Mouse (Mus musculus): ENCODE data around the gene Zfp524. TPM values are rescaled to one million over a fixed set of nuclear protein-coding genes. Genes with fewer than 3 reads are reported as not detected.

Gene Zfp524
- polyA plus RNA-seq, 1 experiment from 2014 or later: 10.4 TPM

DNA sequence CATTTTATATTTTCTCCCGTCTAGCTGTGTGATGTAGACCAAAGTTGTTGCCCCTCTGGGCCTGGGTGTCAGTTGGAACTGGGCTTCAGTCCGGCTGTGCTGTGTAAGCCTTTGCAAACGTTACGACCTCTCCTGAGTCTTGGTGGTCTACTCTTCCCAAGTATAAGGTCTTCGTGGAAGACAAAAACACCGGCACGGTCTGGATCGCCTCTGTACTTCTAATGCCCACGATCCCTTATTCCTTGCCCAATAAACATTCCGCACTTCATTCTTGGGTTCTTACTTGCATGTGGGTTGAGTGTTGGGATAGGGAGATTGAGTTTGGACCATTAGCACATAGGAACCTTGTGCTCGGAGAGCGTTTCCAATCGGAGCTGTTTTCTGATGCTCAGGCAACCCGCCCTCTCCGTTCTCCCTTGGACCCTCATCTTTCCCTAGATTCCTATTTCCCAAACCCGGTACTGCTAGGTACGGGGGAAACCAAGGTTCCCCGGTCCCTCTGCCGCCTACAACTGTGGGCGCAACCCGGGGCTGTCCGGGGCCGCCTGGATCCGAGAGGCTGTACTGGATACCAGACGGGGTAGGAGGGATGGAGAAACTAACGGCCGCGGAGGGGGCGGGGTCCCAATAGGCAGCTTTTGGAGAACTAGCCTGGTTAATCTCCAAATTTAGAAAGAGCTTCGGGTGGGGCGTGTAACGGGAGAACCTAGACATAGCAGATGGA is 39.4 kb downstream of the Zfp524 start:
- Histone ChIP-seq H3K9me3 (replicated peaks) (no peaks in the 10 kb centered on the region), H3K36me3 (ENCODE audit: poor library complexity, severe bottlenecking) (no peaks in the 10 kb centered on the region), H3K27me3 (peaks cover 67% of the 10 kb centered on the region), H3K27ac (no peak overlapping the region), H3K9ac (peak overlapping the region; percentile 85), H3K4me3 (peak overlapping the region; percentile 82), H3K4me1 (peaks cover 54% of the 10 kb centered on the region), H3K4me2 (peak overlapping the region; percentile 90)
- ATAC-seq: no peak
- 7% methylated on average over 32 of the region's 32 CpGs for WGBS

DNA sequence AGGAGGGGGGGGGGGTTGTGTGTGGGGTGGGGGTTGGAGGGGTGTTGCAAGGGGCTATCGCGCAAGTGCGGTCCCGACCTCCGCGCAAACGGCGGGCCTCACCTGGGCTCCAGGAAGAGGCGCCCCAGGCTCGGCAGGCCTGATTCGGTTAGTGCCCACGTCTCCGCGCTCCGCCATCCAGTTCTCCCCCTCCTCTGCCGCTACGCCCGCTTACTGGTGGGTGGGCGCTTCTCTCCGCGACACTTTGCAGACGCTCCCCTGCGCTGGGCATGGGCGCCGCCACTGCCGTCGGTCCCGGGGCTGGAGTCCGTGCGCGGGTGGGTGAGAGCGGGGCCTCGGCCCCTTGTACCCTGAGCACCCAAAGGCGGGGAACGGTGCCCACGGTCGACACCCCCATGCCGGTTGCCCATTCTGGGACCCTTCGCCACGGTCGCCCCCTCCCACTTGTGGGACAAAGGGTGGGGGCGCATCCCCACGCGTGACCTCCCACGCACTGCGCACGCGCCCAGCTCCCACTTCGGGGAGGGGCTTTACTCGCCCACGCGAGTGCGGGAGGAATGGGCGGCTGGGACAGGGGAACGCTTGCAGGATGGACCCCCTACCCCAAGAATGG is 42.5 kb downstream of the Zfp524 start:
- ATAC-seq: no peak
- H3K9me3 ChIP-seq (replicated peaks): no peaks in the 10 kb centered on the region
- H3K36me3 ChIP-seq (ENCODE audit: poor library complexity, severe bottlenecking): no peaks in the 10 kb centered on the region
- peak overlapping the region; percentile 74 for H3K9ac ChIP-seq
- H3K4me2 ChIP-seq: peak overlapping the region; percentile 71
- H3K27ac ChIP-seq: no peak overlapping the region
- H3K27me3 ChIP-seq: peaks cover 72% of the 10 kb centered on the region
- peaks cover 62% of the 10 kb centered on the region for H3K4me1 ChIP-seq
- H3K4me3 ChIP-seq: peak overlapping the region; percentile 51
- 1% methylated on average over 55 of the region's 55 CpGs for WGBS

DNA sequence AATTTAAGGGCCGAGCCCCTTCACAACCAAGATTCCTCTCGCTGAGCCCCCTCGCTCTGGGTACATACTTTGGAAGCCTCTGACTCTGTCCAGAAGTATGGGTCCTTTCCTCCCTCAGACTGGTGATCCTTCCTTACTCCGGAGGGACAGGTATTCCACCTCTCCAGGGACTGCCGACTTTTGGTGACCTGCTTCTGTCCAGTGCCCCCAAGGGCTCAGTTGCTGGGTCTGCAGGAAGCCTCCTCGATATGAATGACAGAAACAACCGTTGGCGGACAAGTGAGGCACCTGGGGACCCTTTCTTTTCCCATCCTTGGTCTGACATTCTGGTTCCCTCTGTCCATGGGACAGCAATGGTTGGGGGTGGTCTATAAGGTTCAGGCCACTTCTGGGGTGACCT is 43.2 kb downstream of the Zfp524 start:
- H3K9ac ChIP-seq: peak overlapping the region; percentile 74
- H3K27ac ChIP-seq: no peak overlapping the region
- no peaks in the 10 kb centered on the region for H3K9me3 ChIP-seq (replicated peaks)
- H3K4me1 ChIP-seq: peaks cover 56% of the 10 kb centered on the region
- H3K4me2 ChIP-seq: peak overlapping the region; percentile 71
- no peaks in the 10 kb centered on the region for H3K36me3 ChIP-seq (ENCODE audit: poor library complexity, severe bottlenecking)
- ATAC-seq: no peak
- WGBS: 40% methylated on average over 8 of the region's 8 CpGs
- peaks cover 67% of the 10 kb centered on the region for H3K27me3 ChIP-seq
- H3K4me3 ChIP-seq: peak overlapping the region; percentile 51

DNA sequence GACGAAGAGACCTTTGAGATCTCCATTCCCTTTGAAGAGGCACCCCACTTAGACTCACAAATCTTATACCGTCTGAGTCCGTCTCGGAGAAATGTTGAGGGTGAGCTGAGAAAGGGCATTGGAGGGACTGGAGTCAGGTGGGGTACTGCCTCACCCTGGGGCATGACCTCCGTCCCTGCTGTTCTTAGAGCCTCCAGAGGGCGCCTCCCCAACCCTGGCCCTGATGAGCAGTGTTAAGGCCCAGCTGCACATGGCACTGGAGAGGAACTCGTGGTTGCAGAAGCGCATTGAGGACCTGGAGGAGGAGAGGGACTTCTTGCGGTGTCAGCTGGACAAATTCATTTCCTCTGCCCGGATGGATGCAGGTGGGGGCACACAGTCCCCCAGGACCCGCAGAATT is 43.6 kb downstream of the Zfp524 start:
- Histone ChIP-seq H3K4me1 (peaks cover 52% of the 10 kb centered on the region), H3K27ac (no peak overlapping the region), H3K9ac (no peak overlapping the region), H3K9me3 (replicated peaks) (no peaks in the 10 kb centered on the region), H3K36me3 (ENCODE audit: poor library complexity, severe bottlenecking) (no peaks in the 10 kb centered on the region), H3K4me2 (peak overlapping the region; percentile 71), H3K27me3 (peaks cover 63% of the 10 kb centered on the region), H3K4me3 (peak overlapping the region; percentile 51)
- WGBS: 29% methylated on average over 11 of the region's 11 CpGs
- no peak for ATAC-seq

DNA sequence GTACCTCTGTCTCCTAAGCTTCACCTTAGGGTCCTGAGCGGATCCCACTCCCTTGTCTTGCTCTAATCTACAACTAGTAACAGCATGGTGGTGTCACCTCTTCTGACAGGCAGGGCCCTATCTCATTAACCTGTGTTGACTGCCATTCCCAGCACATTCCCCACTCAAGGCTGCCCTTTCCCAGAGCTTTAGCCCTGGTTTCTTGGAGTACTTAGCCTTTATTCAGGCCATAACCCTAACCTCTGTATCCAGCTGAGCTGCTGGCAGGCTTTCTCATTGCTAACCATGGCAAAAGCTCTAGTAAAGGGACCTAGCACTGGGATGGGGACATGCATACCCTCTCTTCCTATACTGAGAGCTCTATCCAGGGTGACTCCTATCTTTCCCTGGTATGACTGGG is 44.4 kb downstream of the Zfp524 start:
- no peak for ATAC-seq
- WGBS: 96% methylated on average over 1 of the region's 1 CpGs
- Histone ChIP-seq H3K27ac (no peak overlapping the region), H3K27me3 (peaks cover 54% of the 10 kb centered on the region), H3K4me3 (no peak overlapping the region), H3K4me2 (no peak overlapping the region), H3K9ac (no peak overlapping the region), H3K9me3 (replicated peaks) (no peaks in the 10 kb centered on the region), H3K4me1 (peaks cover 49% of the 10 kb centered on the region), H3K36me3 (ENCODE audit: poor library complexity, severe bottlenecking) (no peaks in the 10 kb centered on the region)

DNA sequence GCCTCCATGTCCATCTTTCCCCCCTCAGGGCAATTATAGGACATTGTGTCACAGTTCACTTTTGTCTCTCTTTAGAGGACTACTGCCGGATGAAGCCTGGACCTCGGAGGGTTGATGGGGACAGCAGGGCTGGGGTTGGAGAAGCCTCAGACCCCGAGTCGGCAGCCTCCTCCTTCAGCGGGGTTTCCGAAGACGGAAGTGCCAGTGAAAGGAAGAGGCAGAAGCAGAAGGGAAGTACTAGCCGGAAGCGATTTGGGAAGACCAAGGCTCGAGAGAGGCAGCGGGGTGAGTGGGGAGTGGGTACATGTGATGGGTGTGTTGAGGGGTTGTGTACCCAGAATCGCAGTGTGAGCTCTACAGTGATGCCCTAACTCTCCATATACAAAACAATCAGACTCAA is 45.2 kb downstream of the Zfp524 start:
- no peaks in the 10 kb centered on the region for H3K9me3 ChIP-seq (replicated peaks)
- H3K9ac ChIP-seq: no peak overlapping the region
- no peaks in the 10 kb centered on the region for H3K36me3 ChIP-seq (ENCODE audit: poor library complexity, severe bottlenecking)
- peak overlapping the region; percentile 99 for H3K27ac ChIP-seq
- ATAC-seq: no peak
- H3K4me1 ChIP-seq: peaks cover 49% of the 10 kb centered on the region
- no peak overlapping the region for H3K4me2 ChIP-seq
- H3K27me3 ChIP-seq: peaks cover 46% of the 10 kb centered on the region
- H3K4me3 ChIP-seq: 0 out of 2 replicates have a peak overlapping the region, but pooled peaks have one; percentile 2
- WGBS: 88% methylated on average over 12 of the region's 12 CpGs

DNA sequence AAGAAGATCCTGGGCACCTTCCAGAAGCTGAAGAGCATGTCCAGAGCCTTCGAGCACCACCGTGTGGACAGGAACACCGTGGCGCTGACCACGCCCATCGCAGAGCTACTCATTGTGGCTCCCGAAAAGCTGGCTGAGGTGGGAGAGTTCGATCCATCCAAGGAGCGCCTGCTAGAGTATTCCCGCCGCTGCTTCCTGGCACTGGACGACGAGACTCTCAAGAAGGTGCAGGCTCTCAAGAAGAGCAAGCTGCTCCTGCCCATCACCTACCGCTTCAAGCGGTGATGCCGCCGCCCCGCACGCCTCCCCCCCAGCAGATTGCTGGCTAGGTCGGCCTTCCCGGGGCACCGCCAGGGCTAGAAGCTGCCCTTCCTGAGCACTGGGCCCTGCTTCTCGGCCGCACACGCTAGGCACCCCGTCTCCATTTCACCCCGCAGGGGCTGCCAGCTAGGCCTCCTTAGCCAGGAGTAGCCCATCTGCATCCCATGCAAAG is 46.1 kb downstream of the Zfp524 start:
- whole genome bisulfite sequencing: 3% methylated on average over 27 of the region's 27 CpGs
- Histone ChIP-seq H3K4me3 (peak overlapping the region; percentile 58), H3K4me1 (peaks cover 51% of the 10 kb centered on the region), H3K4me2 (peak overlapping the region; percentile 84), H3K27ac (peak overlapping the region; percentile 99), H3K36me3 (ENCODE audit: poor library complexity, severe bottlenecking) (no peaks in the 10 kb centered on the region), H3K9ac (peak overlapping the region; percentile 89), H3K27me3 (peaks cover 38% of the 10 kb centered on the region), H3K9me3 (replicated peaks) (no peaks in the 10 kb centered on the region)
- ATAC-seq: no peak

DNA sequence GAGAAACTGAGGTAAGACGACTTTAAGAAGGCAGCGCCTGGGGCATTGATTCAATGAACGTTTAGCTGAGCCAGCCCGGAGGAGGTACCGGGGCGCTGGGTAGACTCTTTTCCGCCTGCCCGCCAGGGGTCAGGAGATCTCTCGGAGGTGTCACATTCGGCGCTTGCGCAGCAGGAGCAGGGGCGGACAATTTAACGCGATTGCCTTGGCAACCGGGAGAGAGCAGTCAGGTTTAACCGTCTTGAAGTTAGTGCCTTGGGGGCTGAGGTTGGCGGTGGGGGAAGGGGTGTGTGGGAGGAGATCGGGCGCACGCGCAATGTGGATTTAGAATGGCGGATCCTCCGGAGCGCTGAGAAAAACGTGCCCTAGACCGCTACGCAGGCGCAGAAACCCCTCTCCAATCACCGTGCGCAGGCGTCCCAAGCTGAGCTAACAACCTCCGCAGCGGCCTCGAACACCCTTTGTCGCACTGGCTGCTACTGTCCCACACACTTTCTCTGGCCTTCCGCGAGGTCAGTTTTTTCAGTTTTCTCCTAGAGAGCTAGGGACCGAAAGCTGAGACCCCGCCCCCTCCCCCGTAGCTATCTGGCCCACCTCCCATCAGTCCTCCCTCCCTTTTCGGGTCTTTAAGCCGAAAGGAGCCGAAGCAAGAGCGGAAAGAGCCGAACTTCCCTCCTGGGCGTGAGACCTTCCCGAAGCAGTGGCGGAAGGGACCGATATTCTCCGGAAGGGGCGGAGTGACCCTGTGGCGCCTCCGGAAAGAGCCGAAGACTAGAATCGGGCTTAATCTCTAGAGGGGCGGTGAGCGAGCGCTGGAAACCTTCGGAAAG is 46.9 kb downstream of the Zfp524 start:
- peak; percentile 92 for ATAC-seq
- Histone ChIP-seq H3K4me2 (peak overlapping the region; percentile 84), H3K27ac (peak overlapping the region; percentile 99), H3K9me3 (replicated peaks) (no peaks in the 10 kb centered on the region), H3K4me3 (peak overlapping the region; percentile 58), H3K4me1 (peaks cover 58% of the 10 kb centered on the region), H3K27me3 (peaks cover 29% of the 10 kb centered on the region), H3K36me3 (ENCODE audit: poor library complexity, severe bottlenecking) (peaks cover 3% of the 10 kb centered on the region), H3K9ac (peak overlapping the region; percentile 89)
- whole genome bisulfite sequencing: under 1% methylated on average over 58 of the region's 60 CpGs

DNA sequence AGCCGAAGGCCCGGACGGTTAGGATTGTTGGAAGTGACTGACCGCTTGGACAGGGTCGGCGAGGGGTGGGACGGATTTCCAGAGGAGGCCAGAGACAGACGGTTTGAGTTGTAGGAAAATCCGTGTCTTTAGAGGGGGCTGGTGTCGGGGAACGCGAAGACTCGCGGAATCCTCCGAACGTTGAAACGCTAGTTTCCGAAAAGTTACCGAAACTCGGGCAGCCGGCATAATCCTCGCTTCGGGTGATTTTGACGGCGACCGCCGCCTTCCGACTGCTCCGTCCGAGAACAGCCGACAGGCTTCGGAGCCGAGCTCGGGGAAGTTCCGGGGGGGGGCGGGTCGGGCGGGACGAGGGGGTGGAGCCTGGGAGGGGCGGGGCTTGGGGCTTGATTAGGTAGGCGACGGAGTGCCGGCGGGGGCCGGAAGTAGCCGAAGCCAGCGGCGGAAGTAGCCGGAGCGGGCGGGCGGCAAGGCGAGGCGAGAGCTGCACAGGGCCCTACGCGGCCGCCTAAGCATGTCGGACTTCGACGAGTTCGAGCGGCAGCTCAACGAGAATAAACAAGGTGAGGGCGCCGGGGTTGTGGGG is 47.7 kb downstream of the Zfp524 start, which contains the start of gene U2af2:
TSS of gene U2af2 (plus strand) at position 370 of the 586 bp plus-strand sequence.
- Histone ChIP-seq H3K36me3 (ENCODE audit: poor library complexity, severe bottlenecking) (peaks cover 10% of the 10 kb centered on the region), H3K27me3 (peaks cover 22% of the 10 kb centered on the region), H3K9ac (peak within 1 kb of the TSS; percentile 89), H3K4me2 (peak within 1 kb of the TSS; percentile 84), H3K27ac (peak within 1 kb of the TSS; percentile 99), H3K4me1 (peaks cover 53% of the 10 kb centered on the region), H3K4me3 (peak within 1 kb of the TSS; percentile 58), H3K9me3 (replicated peaks) (no peaks in the 10 kb centered on the region)
- under 1% methylated on average over 51 of the region's 65 CpGs for WGBS
- ATAC-seq: peak; percentile 81

DNA sequence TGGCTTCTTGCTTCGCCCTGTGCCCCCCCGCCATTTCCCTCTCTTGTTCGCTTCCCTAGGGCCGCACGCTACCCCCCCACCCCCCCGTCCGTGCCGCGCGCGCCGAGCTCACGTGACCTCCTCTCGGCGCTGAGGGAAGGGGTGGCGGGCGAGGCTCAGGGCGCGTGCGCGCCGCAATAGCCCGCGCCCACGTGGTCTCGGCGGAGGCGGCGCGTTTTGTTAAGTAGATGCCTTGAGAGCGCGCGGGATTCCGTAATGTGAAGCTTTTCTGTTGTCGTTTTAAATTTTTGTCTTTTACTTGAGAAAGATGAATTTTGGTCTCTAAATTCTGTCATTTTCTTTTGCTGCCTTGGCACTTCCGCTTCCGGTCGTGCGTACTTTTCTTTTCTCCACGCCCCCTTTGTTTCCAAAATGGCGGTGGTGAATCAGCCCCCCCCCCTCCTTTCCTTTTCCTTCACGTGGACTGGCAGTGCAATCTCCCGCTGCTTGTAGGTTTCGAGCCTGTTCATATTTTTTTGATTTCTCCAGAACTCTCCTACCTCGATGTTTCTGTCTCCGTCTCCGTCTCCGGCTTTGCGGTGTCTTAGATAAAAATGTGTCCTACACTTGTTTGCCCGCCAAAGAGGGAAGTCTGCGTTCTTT is 48.3 kb downstream of the Zfp524 start:
- peaks cover 16% of the 10 kb centered on the region for H3K36me3 ChIP-seq (ENCODE audit: poor library complexity, severe bottlenecking)
- peak overlapping the region; percentile 79 for H3K9ac ChIP-seq
- peak overlapping the region; percentile 99 for H3K27ac ChIP-seq
- H3K4me1 ChIP-seq: peaks cover 47% of the 10 kb centered on the region
- WGBS: under 1% methylated on average over 45 of the region's 51 CpGs
- peak overlapping the region; percentile 84 for H3K4me2 ChIP-seq
- peak overlapping the region; percentile 58 for H3K4me3 ChIP-seq
- peak; percentile 49 for ATAC-seq
- no peaks in the 10 kb centered on the region for H3K9me3 ChIP-seq (replicated peaks)
- peaks cover 16% of the 10 kb centered on the region for H3K27me3 ChIP-seq

DNA sequence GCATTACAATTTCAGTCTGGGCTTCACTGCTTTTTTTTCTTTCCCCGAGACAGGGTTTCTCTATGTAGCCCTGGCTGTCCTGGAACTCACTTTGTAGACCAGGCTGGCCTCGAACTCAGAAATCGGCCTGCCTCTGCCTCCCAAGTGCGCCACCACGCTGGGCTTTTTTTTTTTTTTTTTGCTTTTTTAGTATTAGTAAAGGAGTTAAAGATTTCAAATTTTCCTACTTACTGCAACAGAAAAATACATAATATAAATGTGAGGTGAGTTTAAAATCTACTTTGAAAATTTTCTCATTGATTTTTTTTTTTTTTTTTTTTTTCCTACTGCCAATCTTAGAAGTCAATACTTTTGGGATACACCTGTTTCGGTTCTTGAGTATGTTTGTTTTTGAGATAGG is 50.7 kb downstream of the Zfp524 start:
- Histone ChIP-seq H3K27me3 (no peaks in the 10 kb centered on the region), H3K27ac (no peak overlapping the region), H3K9ac (no peak overlapping the region), H3K4me2 (no peak overlapping the region), H3K4me3 (no peak overlapping the region), H3K4me1 (peaks cover 35% of the 10 kb centered on the region), H3K9me3 (replicated peaks) (no peaks in the 10 kb centered on the region), H3K36me3 (ENCODE audit: poor library complexity, severe bottlenecking) (peaks cover 40% of the 10 kb centered on the region)
- 95% methylated on average over 6 of the region's 6 CpGs for WGBS
- ATAC-seq: no peak

Data from forebrain, embryonic 13.5 days (tissue).